Mouse (Mus musculus): Measurements from ENCODE around the gene Itgav.
"Not testable (repeated sequence)": the region's sequence is repeated elsewhere in the genome, so short reads cannot be mapped to it uniquely, and the experiment has no call there.

The Itgav gene

GRCm38 (mm10) chr2:83709896-83710524, 14.2 kb upstream of the Itgav start:
- in situ Hi-C loops (cut with MboI, MseI), result no loop called here

DNA sequence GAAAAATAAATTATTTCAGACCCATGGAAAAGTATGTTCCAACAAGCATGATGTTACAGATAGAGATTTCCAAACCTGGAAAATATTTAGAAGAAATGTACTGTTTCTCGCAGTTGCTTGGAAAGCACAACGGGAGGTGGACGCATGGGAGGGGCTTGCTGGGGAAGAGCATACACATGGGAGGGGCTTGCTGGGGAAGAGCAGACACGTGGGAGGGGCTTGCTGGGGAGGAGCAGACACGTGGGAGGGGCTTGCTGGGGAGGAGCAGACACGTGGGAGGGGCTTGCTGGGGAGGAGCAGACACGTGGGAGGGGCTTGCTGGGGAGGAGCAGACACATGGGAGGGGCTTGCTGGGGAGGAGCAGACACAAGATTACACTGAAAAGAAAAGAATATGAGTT, 10.9 kb upstream of the Itgav start:
- in situ Hi-C loops (cut with MboI, MseI), result not testable (repeated sequence)

DNA sequence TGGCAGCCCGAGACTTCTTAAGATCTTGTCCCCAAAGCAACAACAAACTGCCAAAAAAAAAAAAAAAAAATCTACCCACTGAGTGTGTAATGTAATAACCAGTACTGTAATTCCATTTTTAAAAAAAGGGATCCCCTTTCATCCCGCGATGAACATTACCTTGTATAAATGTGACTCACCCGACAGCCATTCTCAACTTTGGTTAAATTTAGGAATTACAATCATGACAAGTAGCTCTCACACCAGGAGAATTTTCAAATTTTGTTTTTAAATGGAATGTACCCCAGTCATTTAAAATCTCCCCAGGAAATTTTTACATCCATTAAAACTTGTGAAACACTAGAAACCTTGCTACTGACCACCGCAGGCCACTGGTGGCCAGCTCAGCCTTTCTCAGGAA, 10.3 kb upstream of the Itgav start:
- in situ Hi-C loops (cut with MboI, MseI), result no loop called here

- in situ Hi-C loops (cut with MboI, MseI), result no loop called here
These were observed 9.4 kb upstream of the Itgav start for GRCm38 (mm10) chr2:83714783-83715182.

GRCm38 (mm10) chr2:83718341-83718740, 5.9 kb upstream of the Itgav start:
- in situ Hi-C loops (cut with MboI, MseI), result no loop called here

DNA sequence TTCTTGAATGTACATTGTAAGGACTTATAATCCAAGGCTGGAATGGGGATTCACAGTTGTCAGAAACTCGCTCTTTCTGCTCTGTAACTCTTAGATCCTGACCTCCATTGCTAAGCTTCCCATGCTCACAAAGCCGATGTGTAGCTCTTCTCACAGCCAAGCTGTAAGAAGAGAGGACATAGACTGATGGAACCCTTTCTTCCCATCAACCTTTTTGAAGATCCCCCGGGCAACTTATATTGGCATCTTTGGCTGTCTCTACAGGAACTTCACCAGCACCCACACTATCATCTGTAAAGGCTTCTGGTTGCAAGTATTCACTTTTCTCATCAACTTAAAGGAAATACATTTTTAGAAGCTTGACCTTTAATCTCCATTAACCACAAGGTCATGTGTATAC, 2.6 kb upstream of the Itgav start:
- in situ Hi-C loops (cut with MboI, MseI), result no loop called here

- in situ Hi-C loops (cut with MboI, MseI), result no loop called here
These were observed 1.3 kb upstream of the Itgav start for GRCm38 (mm10) chr2:83722936-83723335.

DNA sequence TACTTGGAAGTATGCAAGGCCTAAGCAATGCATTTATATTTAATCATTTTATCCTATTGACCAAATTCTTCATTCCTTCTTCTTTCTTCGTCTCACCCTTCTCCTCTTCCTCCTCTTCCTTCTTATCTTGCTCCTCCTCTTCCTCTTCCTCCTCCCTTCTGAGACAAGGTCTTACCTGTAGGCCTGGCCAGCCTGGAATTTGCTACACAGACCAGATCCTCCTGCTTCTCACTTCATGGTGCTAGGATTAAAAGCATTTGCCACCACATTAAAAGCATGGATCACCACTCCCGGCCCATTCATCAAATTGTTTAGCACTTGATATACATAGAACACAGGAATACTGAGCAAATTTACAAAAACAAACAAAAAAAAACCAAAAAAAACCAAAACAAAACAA, 851 bp upstream of the Itgav start:
- in situ Hi-C loops (cut with MboI, MseI), result no loop called here

- in situ Hi-C loops (cut with MboI, MseI), result no loop called here
These were observed 882 bp downstream of the Itgav start for GRCm38 (mm10) chr2:83724827-83725730.

DNA sequence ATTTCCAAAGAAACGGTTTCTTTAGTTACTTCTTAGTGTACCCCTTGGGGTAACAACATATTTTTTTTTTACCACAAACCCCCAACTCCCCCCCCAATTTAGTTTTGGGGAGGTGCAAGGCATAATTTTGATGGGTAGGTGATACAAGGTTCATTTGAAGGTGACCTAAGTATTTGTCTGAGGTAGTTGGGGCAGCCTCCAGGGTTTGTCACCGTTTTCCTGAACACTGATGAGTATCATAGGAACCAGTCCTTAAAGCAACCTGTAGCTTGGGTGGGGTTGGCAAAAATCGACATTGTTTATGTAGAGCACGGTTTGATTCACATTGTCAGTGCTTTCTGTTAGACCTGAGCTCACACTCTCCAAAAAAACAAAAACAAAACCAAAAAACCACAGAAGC, 1.6 kb downstream of the Itgav start:
- in situ Hi-C loops (cut with MboI, MseI), result no loop called here

GRCm38 (mm10) chr2:83728238-83728682, 4.1 kb downstream of the Itgav start:
- in situ Hi-C loops (cut with MboI, MseI), result no loop called here

GRCm38 (mm10) chr2:83729339-83729738, 5.1 kb downstream of the Itgav start:
- in situ Hi-C loops (cut with MboI, MseI), result no loop called here

DNA sequence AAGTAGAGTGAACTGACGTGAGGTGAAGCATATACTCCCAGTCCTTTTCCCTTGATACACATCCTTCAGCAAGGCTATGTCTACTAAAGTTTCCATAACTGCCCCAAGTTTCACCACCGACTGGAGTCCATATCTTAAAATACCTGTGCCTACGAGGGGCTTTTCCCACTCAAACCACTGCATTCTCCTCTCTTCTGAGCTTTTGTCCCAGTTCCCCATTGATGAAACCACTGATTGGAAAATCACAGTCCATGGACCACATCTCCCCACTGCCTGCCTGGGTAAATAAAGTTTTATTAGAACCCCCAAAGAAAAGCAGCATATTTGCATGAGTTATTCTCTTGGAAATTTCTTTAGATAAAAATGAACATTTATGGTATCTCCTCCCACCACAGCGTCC, 8.7 kb downstream of the Itgav start:
- in situ Hi-C loops (cut with MboI, MseI), result no loop called here

- in situ Hi-C loops (cut with MboI, MseI), result no loop called here
These were observed 9.8 kb downstream of the Itgav start for GRCm38 (mm10) chr2:83733981-83734393.

GRCm38 (mm10) chr2:83735276-83735675, 11.1 kb downstream of the Itgav start:
- in situ Hi-C loops (cut with MboI, MseI), result no loop called here

DNA sequence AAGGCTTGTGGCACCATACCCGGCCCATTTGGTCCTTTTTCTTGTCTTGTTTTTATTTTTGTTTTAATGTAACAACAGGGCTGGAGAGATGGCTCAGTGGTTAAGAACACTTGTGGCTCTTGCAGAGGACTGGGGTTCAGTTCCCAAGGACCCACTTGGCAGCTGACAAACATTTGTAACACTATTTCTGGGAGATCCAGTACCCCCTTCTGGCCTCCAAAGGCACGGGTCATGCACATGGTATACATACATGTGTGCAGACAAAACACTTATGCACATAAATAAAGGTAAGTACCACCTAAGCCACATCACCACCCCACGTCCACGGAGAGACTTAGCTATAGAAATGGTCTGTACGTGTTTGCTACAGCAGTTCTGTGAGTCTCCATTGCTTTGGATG, 12.6 kb downstream of the Itgav start:
- in situ Hi-C loops (cut with MboI, MseI), result no loop called here

DNA sequence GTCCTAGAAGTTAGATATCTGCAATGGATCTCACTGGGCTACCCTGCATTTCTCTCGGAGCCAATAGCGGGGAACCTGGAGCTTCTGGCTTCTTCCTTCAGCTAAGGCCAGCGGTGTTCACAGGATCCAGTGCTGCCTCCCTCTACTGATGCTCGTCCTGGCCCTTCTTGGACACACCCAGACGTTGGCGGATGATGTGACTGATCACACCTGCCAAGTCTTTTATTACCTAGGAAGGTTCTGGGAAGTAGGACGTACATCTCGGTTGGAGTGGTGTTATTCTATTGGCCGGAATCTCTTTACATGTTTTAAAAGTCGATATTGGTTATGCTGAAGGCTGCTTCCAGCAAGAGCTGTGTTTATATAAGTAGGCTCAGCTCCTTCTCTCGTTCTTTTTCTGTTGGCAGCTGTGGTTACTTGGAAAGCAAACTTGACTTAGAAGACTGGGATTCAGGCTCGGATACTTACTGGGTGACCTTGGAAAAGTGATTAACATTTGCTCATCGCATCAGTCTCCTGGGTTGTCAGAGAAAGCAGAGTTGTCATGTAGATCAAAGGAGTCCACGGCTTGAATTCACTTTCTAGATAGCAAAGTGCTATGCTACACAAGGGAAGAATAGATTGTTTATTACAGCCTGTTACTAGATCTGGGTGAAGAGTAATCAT, 14.5 kb downstream of the Itgav start:
- in situ Hi-C loops (cut with MboI, MseI), result no loop called here

GRCm38 (mm10) chr2:83739461-83740124, 15.4 kb downstream of the Itgav start:
- in situ Hi-C loops (cut with MboI, MseI), result no loop called here

- in situ Hi-C loops (cut with MboI, MseI), result no loop called here
These were observed 16.4 kb downstream of the Itgav start for GRCm38 (mm10) chr2:83740601-83741031.

DNA sequence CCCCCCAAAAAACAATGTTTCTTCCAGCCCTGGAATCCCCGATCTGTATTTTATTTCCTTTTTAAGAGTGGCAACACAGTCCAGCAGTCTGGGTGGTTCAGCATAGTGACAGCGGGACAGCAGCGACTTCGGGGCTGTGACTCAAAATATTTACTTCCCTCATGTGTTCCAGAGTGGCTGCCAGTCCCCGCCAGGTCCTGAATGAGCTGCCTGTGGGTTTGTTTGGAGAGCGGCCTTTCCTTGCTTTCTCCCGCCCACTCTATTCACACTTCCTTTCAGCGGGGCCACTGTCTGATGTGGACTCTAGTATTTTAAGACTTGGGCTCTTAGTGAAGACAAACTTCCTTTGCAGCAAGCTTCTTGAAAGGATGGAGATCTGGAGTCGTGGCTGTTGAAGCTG, 18.0 kb downstream of the Itgav start:
- in situ Hi-C loops (cut with MboI, MseI), result no loop called here

GRCm38 (mm10) chr2:83742836-83743235, 18.6 kb downstream of the Itgav start:
- in situ Hi-C loops (cut with MboI, MseI), result no loop called here
